Mouse (Mus musculus) E14TG2a.4 (cell line): ENCODE results near the gene Txndc12.

Experiments used
- H3K27me3 ChIP-seq: 2 replicates; pipeline ENCODE4 v1.6.1; 2014; ENCODE audit warnings: low read length, control low read depth; ENCODE audit not compliant: insufficient read depth
- H3K36me3 ChIP-seq: 2 replicates; pipeline ENCODE4 v1.6.1; 2014; ENCODE audit warnings: low read length, control low read depth; ENCODE audit not compliant: insufficient read depth
- H3K4me1 ChIP-seq: replicated peaks from 2 replicates; pipeline ENCODE4 v1.6.1; 2014; ENCODE audit warnings: low read depth, low read length, control low read depth
- H3K4me3 ChIP-seq: replicated peaks from 2 replicates; pipeline ENCODE4 v1.5.1; 2014; ENCODE audit warnings: mild to moderate bottlenecking, low read length
- H3K9me3 ChIP-seq: 2 replicates; pipeline ENCODE4 v1.6.1; 2014; ENCODE audit warnings: low read length, control low read depth
- CTCF ChIP-seq: conservative IDR thresholded peaks from 2 replicates; pipeline ENCODE4 v1.5.1; 2014; ENCODE audit warnings: low read length
- NANOG ChIP-seq: IDR thresholded peaks from 2 replicates; pipeline ENCODE4 v1.6.1; 2014; ENCODE audit warnings: borderline replicate concordance, low read length, mixed read lengths
- POU5F1 ChIP-seq: IDR thresholded peaks from 2 replicates; pipeline ENCODE4 v1.6.1; 2014; ENCODE audit warnings: low read length, borderline replicate concordance

Gene Txndc12

DNA sequence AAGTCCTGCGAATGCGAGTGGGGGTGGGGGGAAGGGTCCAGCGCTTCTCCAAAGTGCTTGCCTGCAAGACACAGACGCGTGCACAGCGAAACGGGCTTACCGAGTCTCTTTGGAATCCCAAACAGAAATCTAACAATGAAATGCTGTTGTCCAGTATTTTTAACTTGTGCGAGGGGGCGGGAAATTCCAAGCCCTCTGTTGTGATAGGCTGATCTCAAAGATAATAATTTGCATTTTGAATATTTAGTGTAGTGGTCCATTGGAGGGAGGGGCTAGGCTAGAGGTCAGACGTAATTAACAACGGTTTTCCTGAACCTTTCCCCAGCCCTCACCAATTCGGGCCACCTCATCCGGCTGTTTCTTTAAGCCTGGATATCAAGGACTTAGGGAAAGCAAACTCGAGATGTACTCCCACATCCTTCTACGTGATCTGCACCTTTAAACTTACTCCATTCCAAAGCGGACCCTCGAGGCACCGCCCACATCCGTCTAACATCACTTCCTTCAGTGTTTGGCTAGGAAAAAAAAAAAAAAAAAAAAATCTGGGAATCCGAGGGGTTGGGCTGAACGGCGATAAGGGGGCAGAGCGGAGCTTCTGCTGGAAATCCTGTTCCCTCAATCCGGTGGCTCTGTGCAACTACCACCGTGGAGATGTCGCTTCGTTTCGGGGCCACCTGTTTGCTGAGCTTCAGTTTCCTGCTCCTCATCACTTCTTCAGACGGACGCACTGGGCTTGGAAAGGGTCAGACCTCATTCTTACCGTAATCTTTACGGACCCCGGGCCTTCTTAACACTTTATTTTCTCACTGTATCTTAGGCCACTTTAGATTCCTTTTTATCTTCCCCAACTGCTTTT lies at the start of gene Txndc12:
Txndc12 (plus strand) TSS at position 487 of the 856 bp plus-strand sequence.
- TF ChIP-seq CTCF: no peak
- TF ChIP-seq POU5F1: no peak
- TF ChIP-seq NANOG: no peak
- Histone ChIP-seq H3K27me3 (no peaks in the 10 kb centered on the region), H3K9me3 (no peaks in the 10 kb centered on the region), H3K36me3 (peaks cover 20% of the 10 kb centered on the region), H3K4me3 (peak within 1 kb of the TSS; percentile 85), H3K4me1 (peaks cover 47% of the 10 kb centered on the region)

DNA sequence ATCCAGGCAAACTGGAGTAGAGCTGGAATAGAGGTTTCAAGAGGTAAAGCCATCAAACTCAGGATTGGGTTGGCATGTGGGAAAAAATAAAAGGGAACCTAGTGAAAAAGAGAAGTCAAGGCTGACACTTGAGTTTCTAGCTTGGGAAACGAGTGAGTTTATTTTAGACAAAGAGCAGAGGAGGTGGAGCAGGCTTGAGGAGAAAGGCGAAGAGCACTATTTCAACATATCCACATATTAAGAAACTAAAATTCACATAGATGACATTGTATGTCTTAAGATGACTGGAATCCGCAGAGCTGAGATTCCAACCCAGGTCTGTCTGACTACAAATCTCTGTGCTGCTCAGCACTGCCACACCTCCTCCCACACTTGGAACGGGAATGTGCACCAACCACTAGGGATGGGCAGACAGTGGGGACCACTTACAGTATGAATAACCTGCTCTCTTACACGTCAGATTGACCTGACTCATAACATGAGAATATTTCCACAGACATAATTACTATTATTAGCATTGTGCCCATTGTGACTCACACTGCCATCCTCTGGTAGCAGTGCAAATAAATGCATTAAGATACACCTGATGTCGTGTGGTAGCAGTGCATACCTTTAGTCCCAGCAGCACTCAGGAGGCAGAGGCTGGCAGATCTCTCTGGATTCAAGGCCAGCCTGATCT lies 45.0 kb upstream of the Txndc12 start:
- H3K27me3 ChIP-seq: no peaks in the 10 kb centered on the region
- no peaks in the 10 kb centered on the region for H3K4me1 ChIP-seq
- H3K9me3 ChIP-seq: no peaks in the 10 kb centered on the region
- no peak overlapping the region for H3K4me3 ChIP-seq
- TF ChIP-seq NANOG: no peak
- TF ChIP-seq POU5F1: no peak
- no peak for TF ChIP-seq CTCF
- H3K36me3 ChIP-seq: no peaks in the 10 kb centered on the region

DNA sequence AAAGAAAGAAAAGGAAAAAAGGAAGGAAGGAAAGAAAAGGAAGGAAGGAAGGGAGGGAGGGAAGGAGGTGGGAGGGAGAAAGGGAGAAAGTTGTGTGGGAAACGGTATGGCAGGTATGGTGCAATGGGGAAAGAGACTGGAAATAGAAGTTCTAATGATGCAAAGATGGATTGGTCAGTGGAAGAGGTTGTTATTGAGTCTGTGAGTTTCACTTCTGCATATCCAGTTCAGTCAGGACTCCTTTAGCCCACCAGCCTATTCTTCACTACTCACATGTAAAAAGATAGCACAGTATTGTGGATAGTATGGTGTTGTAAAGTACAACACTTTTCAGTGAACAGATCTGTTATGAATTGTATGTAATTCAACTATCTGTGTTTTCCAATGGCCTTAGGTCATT lies 43.9 kb upstream of the Txndc12 start:
- Histone ChIP-seq H3K27me3 (no peaks in the 10 kb centered on the region), H3K9me3 (no peaks in the 10 kb centered on the region), H3K4me1 (no peaks in the 10 kb centered on the region), H3K36me3 (no peaks in the 10 kb centered on the region), H3K4me3 (no peak overlapping the region)
- no peak for TF ChIP-seq POU5F1
- no peak for TF ChIP-seq NANOG
- TF ChIP-seq CTCF: no peak

DNA sequence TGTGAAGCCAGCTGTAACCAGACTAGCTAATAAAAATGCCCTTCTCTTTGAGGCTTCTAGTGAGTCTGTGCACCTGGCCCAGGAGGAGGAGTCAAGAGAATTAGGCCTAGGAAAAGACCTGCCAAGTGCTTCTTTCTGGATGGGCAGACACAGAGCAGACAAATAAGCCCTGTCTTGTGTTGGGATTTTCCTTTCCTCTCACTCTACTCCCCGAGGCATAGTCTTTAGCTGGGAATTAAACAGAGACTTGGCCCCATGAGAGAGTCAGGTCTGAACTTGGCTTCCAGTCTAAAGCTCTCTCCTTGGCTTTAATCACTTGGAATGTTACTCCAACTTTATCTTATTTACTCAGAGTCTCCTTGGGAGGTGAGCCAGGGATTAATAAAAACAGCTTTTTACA lies 40.5 kb upstream of the Txndc12 start:
- no peaks in the 10 kb centered on the region for H3K36me3 ChIP-seq
- TF ChIP-seq NANOG (no peak), CTCF (no peak), POU5F1 (no peak)
- peaks cover 8% of the 10 kb centered on the region for H3K4me1 ChIP-seq
- no peaks in the 10 kb centered on the region for H3K9me3 ChIP-seq
- H3K4me3 ChIP-seq: no peak overlapping the region
- H3K27me3 ChIP-seq: no peaks in the 10 kb centered on the region

DNA sequence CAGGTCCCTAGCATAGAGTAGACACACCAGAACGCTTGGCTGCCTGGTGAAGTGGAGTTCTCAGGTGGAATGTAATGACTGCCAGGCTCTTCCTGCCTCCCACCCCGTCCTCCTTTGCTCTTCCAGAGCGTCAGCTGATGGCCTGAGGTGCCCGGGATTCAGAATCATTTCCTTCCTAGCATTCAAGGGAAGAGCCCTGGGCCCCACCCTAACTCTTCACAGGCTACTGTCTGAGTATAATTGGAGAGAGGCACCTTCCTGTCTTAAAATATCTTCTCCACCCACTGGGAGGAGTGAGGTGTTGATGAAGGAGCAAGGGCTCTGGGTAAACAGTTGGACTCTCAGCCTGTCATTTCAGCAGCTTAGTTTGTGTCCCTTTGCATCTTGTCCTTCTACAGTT lies 37.7 kb upstream of the Txndc12 start:
- Histone ChIP-seq H3K4me3 (no peak overlapping the region), H3K27me3 (no peaks in the 10 kb centered on the region), H3K9me3 (no peaks in the 10 kb centered on the region), H3K36me3 (no peaks in the 10 kb centered on the region), H3K4me1 (peaks cover 20% of the 10 kb centered on the region)
- TF ChIP-seq CTCF (no peak), NANOG (no peak), POU5F1 (no peak)

DNA sequence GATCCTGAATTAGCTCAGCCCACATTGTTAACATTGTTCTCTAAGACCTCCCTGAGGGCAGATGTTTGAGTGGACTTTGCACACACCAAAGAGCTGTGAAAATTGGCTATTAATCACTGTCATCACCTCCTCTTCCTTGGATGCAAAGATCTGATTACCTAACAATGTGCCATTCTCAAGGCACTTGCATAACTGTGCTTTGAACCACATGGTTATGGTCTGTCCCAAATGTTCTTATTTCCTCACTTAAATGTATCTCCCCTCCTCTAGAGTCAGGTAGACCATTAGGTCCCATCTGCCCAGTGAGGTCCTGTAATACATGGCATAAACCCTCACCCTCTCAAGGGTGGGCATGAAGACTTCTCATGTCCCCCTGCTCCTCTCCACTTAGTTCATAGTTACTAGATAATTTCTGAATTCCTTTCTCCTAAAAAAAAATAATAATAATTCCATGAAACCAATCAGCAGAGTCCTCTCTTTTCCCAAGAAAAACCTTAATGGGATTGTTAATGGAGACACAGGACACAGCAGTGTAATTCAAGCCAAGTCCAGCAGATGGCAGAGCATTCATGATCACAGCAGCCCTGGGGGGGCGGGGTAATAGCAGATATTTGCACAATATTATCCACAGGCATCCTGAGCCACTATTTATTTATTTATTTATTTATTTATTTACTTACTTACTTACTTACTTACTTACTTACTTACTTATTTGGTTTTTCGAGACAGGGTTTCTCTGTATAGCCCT lies 36.1 kb upstream of the Txndc12 start:
- TF ChIP-seq CTCF: peak; percentile 96
- TF ChIP-seq NANOG: no peak
- no peak for TF ChIP-seq POU5F1
- Histone ChIP-seq H3K4me3 (no peak overlapping the region), H3K36me3 (no peaks in the 10 kb centered on the region), H3K4me1 (peaks cover 20% of the 10 kb centered on the region), H3K27me3 (no peaks in the 10 kb centered on the region), H3K9me3 (no peaks in the 10 kb centered on the region)

DNA sequence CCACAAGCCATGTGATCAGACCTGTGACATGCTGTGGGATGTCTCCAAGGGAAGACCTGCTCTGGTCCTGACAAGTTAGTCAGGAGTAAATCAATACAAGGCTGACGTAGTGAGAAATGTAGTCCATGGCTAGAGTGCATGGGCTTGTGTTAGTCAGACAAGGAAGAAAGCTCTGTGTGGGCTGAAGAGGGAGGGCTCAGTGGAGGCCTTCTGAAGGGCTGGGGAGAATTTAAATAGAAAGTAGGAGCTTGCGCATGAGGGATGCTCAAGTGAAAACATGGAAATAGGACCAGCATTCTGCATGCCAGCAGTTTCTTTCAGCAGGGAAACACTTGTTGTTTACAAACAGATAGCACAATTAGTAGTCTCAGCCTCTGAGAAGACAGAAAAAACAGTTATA lies 30.9 kb upstream of the Txndc12 start:
- Histone ChIP-seq H3K4me1 (peaks cover 14% of the 10 kb centered on the region), H3K4me3 (no peak overlapping the region), H3K9me3 (no peaks in the 10 kb centered on the region), H3K36me3 (no peaks in the 10 kb centered on the region), H3K27me3 (no peaks in the 10 kb centered on the region)
- TF ChIP-seq NANOG (no peak), CTCF (no peak), POU5F1 (no peak)

DNA sequence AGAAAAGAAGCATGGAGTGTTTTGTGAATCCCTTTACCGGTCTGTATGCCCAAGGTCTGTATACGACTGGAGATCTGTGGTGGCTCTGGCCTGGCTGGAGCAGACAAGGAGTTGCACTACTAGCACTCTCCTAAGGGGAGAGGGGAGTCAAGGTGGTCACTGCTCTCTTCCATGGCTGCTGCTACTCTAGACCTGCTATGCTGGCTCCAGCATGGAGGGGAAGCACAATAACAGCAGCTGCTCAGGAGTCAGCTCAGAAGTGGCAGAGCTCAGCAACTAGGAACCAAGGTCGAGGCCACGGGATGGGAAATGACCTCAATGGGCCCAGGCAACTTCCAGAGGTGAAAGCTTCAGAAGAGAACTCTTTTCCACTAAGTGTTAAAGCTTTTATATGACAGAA lies 23.3 kb upstream of the Txndc12 start:
- H3K9me3 ChIP-seq: no peaks in the 10 kb centered on the region
- H3K4me1 ChIP-seq: peaks cover 8% of the 10 kb centered on the region; the same call in 1 of the 2 replicates
- H3K36me3 ChIP-seq: peaks cover 6% of the 10 kb centered on the region; the same call in 1 of the 2 replicates
- TF ChIP-seq POU5F1 (no peak), CTCF (no peak), NANOG (no peak)
- H3K4me3 ChIP-seq: no peak overlapping the region
- H3K27me3 ChIP-seq: no peaks in the 10 kb centered on the region
